Mouse (Mus musculus) urinary bladder, postnatal 4 days (tissue): ENCODE measurements around the gene Rptor.

ENCODE experiments used
- DNase-seq, 2 experiments: peaks; one replicate each; pipeline ENCODE4 v3.0.0; 2021 to 2022; ENCODE audit warnings: low spot score in 2 of 2

Gene Rptor

GRCm38 (mm10) chr11:119862523-119863299, 260.0 kb downstream of the Rptor start:
- DNase-seq, result no peak

DNA sequence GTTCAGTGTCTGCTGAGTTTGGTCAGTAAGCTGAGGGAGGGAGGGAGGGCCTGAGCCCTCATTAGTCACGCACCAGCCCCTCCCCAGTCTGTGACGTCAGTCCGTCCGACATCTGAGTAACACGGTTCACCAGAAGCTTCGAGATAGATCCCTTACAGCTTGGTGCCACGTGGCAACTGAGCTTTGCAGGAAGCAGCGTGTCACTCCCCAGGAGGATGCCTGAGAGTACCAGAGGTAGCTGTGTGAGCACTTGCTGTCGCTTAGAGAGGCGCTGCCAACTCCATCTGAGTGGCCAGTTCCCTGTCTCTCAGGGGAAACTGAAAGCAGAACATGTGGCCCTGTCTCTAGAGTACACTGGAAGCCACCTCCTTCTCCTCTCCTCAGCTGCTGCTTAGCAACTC, 260.7 kb downstream of the Rptor start:
- DNase-seq, result no peak

DNA sequence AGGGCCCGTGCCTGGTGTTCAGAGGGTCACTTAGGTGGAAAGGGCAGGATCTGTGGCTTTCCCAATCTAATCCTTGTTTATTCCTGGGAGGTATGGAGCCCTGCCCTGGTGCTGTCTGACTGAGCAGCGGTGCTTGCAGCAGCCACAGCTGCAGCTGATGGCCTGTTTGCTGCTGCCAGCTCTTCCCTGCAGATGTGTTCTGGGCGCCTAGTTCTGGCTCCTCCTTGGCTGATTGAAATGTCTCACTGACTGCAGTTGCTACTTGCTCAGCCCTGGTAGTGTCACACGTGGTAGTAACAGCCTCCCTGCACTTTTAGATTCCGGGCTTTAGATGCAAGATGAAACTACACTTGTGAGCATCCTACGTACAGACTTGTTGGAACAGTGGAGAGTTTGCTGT, 264.1 kb downstream of the Rptor start:
- no peak for DNase-seq

GRCm38 (mm10) chr11:119868138-119868537, 265.4 kb downstream of the Rptor start:
- DNase-seq, result no peak

DNA sequence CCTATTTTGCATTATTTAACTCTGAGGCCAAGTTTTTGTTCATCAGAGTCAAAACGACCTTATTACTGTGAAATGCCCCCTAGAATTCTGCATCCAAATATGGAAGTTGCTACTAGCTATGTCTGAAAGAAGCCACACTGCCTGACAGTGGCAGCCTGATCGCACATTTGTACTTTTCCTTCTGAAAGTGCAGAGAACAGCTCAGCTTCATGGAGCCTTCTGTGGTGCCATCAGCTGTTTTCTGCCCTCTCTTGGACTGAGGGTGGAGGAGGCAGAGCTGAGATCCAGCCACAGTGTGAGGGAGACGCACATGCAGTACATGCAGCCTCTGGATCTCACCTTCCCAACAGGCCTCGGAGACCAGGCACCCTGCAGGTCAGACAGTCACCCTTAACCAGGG, 265.9 kb downstream of the Rptor start:
- no peak for DNase-seq

GRCm38 (mm10) chr11:119871141-119871540, 268.4 kb downstream of the Rptor start:
- DNase-seq, result no peak

- no peak for DNase-seq
Measured at GRCm38 (mm10) chr11:119873643-119874042, 270.9 kb downstream of the Rptor start.

GRCm38 (mm10) chr11:119874841-119875240, 272.1 kb downstream of the Rptor start:
- DNase-seq, result no peak

DNA sequence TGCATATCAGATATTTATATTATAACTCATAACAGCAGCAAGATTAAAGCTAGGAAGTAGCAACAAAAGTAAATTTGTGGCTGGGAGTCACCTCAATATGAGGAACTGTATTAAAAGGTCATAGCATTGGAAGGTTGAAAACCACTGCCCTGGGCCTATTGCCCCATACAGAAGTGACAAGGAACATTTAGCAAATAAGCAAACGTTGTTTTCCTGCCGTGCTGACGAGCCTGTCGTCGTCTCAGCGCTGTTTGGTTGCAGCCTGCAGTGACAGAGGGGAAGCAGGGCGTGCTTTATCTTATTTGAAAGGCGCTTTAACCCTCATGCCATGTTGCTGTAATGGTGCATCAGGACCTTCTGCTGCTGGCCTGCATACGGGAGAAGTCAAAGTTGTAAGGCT, 273.0 kb downstream of the Rptor start:
- DNase-seq, result no peak

GRCm38 (mm10) chr11:119877124-119877523, 274.4 kb downstream of the Rptor start:
- DNase-seq, result no peak

GRCm38 (mm10) chr11:119879573-119879972, 276.9 kb downstream of the Rptor start:
- no peak for DNase-seq

- no peak for DNase-seq
Measured at GRCm38 (mm10) chr11:119883646-119884045, 280.9 kb downstream of the Rptor start.

DNA sequence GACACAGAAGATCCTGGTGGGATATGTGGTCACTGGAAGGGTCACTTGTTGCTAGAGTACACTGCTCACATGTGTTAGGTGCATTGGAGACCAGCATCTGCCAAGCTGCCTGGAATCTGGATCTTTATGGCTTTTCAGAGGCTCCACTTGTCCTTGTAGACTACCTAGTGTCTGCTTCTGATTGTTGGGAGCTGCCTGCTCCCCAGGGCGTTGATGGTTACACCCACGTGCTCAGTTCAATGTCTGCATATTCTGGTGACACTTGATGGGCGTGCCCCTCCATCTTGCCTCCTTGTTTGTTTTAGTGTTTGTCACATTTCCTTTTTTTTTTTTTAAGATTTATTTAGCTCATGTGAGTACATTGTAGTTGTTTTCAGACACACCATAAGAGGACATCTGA, 287.3 kb downstream of the Rptor start:
- DNase-seq, result no peak

DNA sequence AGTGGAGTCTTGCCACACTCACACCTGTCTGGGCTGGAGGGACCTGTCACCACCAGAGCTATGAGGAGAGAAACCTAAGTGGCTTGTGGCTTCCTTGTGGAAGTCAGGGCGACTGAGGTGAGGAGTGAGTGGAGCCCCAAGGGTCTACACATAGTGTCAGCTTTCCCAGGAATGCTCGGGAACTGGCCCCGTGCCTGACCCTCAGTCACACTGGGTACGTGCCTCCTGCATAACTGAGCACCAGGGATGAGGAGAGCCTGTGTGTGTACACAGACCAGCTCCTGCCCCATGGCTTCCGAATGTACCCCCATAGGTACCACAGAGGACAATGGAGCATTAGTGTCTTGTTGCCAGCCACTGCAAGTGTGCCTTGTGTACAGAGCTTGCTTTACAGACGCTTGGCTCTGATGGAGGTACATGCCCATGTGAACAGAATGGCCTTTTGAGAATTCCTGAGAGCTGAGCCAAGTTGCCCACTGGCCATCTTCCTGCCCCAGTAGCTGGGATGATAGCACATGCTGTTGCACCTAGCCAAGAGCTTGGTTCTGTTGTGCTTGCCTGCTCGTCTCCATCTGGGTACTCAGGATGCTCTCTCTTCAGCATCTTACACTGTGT, 289.0 kb downstream of the Rptor start:
- no peak for DNase-seq

DNA sequence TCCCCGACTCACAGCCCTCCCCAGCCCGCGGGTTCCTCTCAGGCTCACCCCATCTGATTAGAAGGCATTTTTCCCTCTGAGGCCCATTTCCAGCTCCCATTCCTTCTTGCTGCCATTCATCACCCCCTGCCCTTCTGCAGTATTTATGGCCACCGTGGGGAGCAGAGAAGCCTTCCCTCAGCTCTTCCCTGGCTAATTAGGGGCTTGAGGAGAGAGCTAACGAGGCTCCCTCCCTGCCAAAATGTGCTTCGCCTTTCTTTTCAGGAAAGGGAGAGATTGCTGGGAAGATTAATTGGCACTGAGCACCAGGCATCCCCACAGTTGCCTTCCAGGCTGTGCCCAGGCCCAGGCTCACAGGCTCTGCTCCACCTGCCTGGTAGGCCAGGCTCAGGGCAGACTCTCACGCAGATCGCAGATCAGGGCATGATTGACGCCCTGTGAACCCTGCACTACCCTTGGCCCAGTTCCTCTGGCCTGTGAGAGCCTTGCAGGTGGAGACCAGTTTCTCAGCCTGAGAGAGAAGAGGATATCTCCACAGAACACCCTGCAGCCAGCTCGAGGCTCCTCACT, 291.0 kb downstream of the Rptor start:
- no peak for DNase-seq

DNA sequence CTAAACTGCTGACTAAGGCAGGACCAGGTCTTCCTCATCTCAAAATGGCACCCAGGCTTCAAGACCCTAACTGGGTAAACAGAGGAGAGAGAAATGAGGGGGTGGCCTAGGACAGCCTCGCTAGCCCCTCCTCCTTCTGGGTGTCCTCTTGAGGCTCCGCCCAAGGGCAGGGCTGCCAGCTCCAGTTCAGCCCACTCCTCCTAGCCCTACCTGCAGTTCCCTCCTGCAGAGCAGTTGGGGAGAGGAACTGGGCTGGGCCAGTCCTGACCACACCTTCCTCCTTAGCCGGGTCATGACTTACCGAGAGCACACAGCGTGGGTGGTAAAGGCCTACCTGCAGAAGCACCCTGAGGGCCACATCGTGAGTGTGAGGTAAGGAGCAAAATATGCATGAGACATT, 291.9 kb downstream of the Rptor start:
- no peak for DNase-seq

GRCm38 (mm10) chr11:119897041-119897440, 294.3 kb downstream of the Rptor start:
- DNase-seq, result no peak

DNA sequence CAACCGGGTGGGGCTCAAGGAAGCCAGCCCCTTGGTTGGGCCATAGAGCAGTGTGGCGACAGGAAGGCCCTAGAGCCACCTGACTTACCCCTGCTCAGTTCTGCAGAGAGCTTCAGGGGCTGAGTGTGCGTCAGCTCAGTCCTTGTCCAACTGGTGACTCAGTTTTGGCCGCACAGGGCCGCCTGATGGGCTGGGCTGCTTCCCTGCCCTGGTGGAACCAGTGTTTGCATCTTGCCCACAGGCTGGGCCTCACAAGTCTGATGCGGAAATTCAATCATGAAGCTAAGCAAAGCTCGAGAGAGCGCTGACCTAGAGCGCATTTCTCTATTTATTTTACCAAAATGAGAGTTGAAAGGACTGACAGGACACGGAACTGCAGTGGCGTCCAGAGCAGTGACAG, 296.3 kb downstream of the Rptor start:
- DNase-seq, result no peak

DNA sequence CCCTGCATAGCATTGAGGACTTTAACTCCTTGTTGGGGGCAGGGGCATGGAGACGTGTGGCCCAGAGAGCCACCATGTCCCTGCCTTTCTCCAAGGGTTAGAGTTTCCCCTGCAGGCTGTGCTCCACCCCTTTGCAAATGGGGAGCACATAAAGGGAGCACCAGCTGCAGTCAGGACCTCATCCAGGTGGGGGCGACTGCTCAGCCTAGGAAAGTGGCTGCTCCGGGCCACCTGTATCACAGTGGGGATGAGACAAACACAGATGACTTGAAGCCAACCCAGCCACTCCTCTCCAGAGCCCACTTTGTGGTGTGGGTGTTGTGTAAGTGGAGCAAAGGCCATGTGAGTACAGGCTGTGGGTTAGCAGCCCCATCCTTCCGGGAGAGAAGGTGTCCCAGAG, 298.5 kb downstream of the Rptor start:
- no peak for DNase-seq

- no peak for DNase-seq
Measured at GRCm38 (mm10) chr11:119902891-119903290, 300.2 kb downstream of the Rptor start.

DNA sequence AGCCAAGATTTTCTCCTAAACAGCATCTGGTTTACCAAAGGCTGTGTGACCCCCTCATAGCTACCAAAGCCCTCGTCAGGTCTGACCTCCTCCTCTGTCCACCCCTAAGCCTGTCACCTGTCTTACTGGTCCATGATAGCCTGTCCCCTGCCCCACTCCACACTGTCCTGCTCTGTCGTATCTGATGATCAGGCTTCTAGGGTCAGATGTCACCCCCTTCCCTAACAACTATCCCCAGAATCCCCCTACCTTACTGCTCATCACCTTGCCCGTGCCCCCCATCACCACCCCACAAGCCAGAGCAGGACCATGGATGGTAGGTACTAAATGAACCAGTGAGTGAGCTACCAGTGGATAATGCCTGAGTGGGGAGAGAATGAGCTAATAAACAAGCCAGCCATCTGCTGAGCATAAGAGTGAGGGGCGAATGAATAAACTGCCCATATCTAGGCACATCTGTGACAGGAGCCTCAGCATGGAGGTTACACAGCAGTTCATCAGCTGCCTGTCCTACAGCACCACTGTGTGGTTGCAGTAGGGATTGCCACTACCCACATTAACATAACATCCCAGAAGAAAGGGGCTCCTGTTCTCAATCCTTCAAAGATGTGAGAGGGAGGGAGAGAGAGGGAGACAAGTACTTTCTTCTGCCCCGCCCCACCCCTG, 302.0 kb downstream of the Rptor start:
- DNase-seq, result no peak

- DNase-seq, result no peak
Measured at GRCm38 (mm10) chr11:119905794-119906193, 303.1 kb downstream of the Rptor start.
